Mouse (Mus musculus) heart, adult 9 months (tissue): ENCODE measurements around the gene Madd.

Experiments
- DNase-seq, 2 experiments: peaks; one replicate each; pipeline ENCODE4 v3.0.0; 2022; ENCODE audit warnings: low spot score in 2 of 2

Gene Madd

DNA sequence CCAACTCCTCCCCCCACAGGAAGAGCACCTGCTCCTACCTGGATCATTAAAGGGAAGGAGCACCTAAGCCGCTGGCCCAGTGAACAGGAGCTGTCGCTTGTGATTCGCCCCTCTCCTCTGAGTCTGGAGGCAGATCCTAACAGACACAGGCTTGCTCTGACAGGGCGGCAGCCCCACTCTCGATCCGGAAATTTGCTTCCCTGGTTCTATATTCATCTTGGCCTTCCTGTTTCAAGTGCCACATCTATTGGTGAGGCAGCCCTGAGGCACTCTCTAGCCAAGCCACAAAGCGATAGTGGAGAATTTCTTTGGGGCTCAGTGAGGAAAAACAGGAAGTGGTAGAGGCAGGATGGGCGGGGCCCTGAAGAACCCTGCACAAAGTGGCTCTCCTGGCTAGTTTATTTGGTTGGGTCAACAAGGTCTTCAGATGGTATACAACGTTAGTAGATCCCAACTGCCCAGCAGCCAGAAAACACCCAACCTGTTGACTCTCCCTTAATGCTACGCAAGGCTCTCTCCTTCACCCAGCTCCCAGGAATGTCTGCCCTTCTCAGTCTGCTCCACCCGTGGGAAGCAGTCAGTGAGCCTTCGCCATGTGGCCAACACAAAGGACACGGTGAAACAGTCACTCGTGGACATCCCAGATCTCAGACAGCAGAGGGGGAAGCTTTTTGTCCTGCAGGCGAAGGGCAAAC lies at the start of gene Madd:
TSS of gene Madd (minus strand) at position 127 of the 695 bp plus-strand sequence.
- DNase-seq: peak; percentile 68 to 77

- no peak for DNase-seq
These were observed 46.1 kb upstream of the Madd start for GRCm38 (mm10) chr2:91229735-91230134.

GRCm38 (mm10) chr2:91223614-91224013 lies 40.0 kb upstream of the Madd start:
- DNase-seq: no peak

DNA sequence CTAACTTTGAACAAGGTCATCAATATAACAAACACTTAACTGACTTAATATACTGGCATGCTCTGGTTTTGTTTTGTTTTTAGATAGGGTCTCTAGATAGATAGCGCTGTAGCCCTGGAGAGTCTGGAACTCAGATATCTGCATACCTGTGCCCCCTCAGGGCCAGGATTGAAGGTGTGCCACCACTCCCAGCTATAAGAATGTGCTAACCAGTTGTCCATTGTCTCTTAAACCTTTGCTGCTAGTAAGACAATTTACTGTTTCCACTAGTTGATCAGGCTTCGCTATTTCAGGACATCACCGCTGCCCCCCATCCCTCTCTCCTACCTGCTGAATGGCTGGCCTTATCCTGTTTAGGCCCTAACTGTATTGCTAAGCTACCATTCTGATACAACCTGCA lies 36.9 kb upstream of the Madd start:
- no peak for DNase-seq

GRCm38 (mm10) chr2:91217032-91217431 lies 33.4 kb upstream of the Madd start:
- no peak for DNase-seq

GRCm38 (mm10) chr2:91213311-91213710 lies 29.7 kb upstream of the Madd start:
- no peak for DNase-seq

DNA sequence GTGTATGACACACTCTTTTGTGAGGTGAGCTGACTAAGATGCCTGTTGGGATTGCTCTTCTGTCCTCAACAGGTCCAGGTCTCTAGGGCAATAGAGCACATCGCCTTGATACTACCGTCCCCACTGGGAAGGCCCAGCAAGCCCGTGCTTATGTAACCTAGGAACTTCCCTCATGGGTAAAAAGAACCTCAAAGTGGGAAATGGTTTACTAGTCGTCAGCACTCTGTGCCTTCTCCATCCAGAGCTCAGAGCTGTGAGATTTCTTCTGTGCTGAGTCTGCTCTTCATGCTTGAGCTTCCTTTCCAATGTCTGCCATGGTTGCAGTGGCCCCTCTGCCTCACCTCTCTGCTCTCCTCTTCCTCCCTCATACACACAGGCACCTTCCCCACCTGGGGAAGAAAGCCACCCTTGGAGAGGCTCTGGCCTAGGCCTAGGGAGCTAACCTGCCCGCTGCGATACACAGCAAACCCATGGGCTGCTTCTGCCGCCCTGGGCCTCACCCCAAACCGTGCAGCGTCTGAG lies 22.7 kb upstream of the Madd start:
- peak in 1 of 2 experiments; percentile 51 for DNase-seq

GRCm38 (mm10) chr2:91202972-91203656 lies 19.5 kb upstream of the Madd start:
- DNase-seq: no peak

DNA sequence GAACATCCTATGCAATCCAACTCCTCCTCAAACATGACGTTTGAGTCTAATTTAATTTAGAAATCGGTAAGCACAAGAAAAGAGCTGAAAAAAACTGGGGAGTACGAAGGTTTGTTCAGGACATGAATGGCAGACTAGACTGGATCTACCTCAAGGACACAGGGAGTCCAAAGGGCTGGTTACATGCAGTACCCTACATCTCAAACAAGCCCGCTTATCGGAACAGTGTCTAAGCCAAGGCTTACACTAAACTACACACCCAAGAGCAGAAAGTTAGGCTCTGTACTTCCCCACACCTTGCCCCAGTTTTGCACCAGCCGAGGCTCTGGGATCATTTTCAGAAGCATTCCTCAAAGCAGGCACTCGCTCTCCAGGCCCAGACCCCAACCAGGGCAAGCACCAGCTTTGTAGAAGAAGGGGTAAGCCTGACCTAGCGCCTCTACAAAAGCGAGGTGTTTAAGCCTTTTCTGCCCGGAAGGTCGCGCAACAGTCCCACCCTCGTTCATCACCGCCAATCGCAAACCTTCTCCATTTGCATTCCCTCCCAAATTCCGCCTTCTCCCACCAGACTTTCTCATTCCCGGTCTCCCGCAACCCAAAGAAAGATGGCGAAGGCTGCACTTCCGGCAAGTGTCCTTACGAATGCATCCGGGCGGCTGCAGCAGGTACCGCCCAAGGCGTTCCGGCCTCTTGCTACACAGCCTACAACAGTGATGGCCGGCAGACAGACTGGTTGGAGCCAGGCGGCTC lies 18.8 kb upstream of the Madd start, which contains the start of the genes Nr1h3 and Acp2:
TSS of gene Nr1h3 (minus strand) at position 613 of the 750 bp plus-strand sequence.
TSS of gene Acp2 (plus strand) at position 664 of the 750 bp plus-strand sequence.
- peak; percentile 89 to 95 for DNase-seq

- no peak for DNase-seq
These were observed 15.3 kb upstream of the Madd start for GRCm38 (mm10) chr2:91198888-91199287.

- DNase-seq: peak; percentile 76 to 81
These were observed 13.0 kb upstream of the Madd start for GRCm38 (mm10) chr2:91196577-91197001.

GRCm38 (mm10) chr2:91194624-91195332 lies 11.1 kb upstream of the Madd start:
- peak; percentile 89 to 91 for DNase-seq

- no peak for DNase-seq
These were observed 6.9 kb upstream of the Madd start for GRCm38 (mm10) chr2:91190501-91190900.

DNA sequence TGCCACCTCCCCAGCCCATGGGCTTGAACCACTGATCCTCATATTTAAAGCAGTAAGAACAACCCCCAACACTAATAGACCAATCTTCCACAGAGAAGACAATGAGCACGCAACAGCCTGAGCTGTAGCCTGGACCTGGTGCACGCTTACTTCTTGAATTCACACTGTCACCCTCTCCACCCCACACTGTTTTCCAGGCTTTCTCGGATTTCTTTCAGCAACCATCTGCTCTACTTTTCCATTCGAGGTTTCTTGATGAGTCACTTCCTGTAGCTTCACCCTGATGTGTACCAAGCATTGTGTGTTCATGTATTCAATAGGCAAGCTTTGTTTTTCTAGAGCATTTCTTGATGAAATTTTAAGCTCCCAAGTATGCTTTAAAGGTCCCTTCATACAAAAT lies 3.8 kb upstream of the Madd start:
- DNase-seq: peak in 1 of 2 experiments; percentile 37

- DNase-seq: no peak
These were observed 2.6 kb upstream of the Madd start for GRCm38 (mm10) chr2:91186208-91186607.

DNA sequence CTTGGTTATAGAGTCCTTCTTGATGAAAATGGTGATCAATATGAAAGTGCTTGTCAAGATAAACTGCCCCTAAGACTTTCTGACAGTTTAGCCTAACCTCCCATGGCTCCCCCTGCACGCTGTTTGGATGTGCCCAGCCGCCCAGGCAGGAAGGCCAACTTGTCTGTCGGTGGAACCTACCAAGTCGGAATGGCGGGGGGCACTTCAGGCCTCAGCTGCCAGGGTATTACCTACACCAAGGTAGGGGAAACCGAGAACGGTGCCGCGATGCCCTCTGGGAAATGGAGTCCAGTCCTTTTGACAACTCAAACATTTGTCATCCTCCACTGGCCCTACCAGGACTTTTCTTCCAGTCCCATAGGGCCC lies 506 bp downstream of the Madd start:
- peak; percentile 88 to 91 for DNase-seq

GRCm38 (mm10) chr2:91182405-91183147 lies 1.1 kb downstream of the Madd start:
- peak in 1 of 2 experiments; percentile 54 for DNase-seq

DNA sequence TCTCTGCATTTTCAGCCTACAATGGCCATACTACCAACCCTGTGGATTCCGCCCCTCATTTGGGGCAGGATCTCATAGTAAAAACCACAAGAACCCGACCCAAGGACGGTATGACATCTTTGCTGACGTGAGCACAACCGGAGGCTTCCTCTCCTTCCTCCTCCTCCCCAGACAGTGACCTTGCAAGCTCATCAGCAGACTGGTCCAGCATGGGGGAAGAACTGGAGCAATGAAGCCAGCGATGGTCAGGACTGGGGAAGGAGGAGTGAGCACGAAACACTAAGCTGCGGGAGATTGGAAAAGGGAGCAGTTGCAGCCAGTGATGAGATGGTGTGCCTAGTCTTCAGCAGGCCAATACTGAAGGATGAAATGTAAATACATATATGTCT lies 1.6 kb downstream of the Madd start:
- no peak for DNase-seq

GRCm38 (mm10) chr2:91180706-91181105 lies 2.9 kb downstream of the Madd start:
- no peak for DNase-seq

- DNase-seq: no peak
These were observed 3.8 kb downstream of the Madd start for GRCm38 (mm10) chr2:91179825-91180224.

GRCm38 (mm10) chr2:91176234-91176633 lies 7.4 kb downstream of the Madd start:
- no peak for DNase-seq
